Comparison of ENCODE assay signal across 8 mouse cellular contexts in genomic region chr5:72203734-72204073, GRCm38 (mm10). TPM values are rescaled to one million over a fixed set of nuclear protein-coding genes. Genes with fewer than 3 reads are reported as not detected.
DNase-seq lines count a peak whose midpoint lies in the region; ATAC-seq lines count a peak whose summit lies in the region.

No protein-coding gene starts in this region.

- H3K4me2 ChIP-seq in kidney, embryonic 15.5 days = peak overlapping the region; percentile 76
- peak overlapping the region; percentile 71 for H3K4me2 ChIP-seq in embryonic facial prominence, embryonic 11.5 days (ENCODE audit: low read depth, low read length)
- H3K4me2 ChIP-seq in hindbrain, embryonic 16.5 days (ENCODE audit: low read length) = peak overlapping the region; percentile 96
- peak overlapping the region; percentile 74 for H3K4me2 ChIP-seq in midbrain, embryonic 16.5 days (ENCODE audit: low read length)

- no peaks in the 10 kb centered on the region for H3K27me3 ChIP-seq in kidney, embryonic 15.5 days
- H3K27me3 ChIP-seq in embryonic facial prominence, embryonic 11.5 days (ENCODE audit: control insufficient read depth, insufficient read depth, low read length) = no peaks in the 10 kb centered on the region
- H3K27me3 ChIP-seq in hindbrain, embryonic 16.5 days (replicated peaks; ENCODE audit: control insufficient read depth, insufficient read depth, low read length) = no peaks in the 10 kb centered on the region
- H3K27me3 ChIP-seq in midbrain, embryonic 16.5 days (ENCODE audit: control insufficient read depth, insufficient read depth, low read depth, low read length) = no peaks in the 10 kb centered on the region

- 7% methylated on average over 10 of the region's 10 CpGs for WGBS in kidney, embryonic 15.5 days
- WGBS in embryonic facial prominence, embryonic 11.5 days = 8% methylated on average over 10 of the region's 10 CpGs
- WGBS in hindbrain, embryonic 16.5 days = 10% methylated on average over 10 of the region's 10 CpGs
- 12% methylated on average over 10 of the region's 10 CpGs for WGBS in midbrain, embryonic 16.5 days

- H3K9ac ChIP-seq in kidney, embryonic 15.5 days = peak overlapping the region; percentile 49
- peak overlapping the region; percentile 61 for H3K9ac ChIP-seq in embryonic facial prominence, embryonic 11.5 days (replicated peaks; ENCODE audit: low read length)
- H3K9ac ChIP-seq in hindbrain, embryonic 16.5 days (ENCODE audit: low read depth, low read length) = peak overlapping the region; percentile 75
- H3K9ac ChIP-seq in midbrain, embryonic 16.5 days (ENCODE audit: low read depth, low read length) = peak overlapping the region; percentile 70; the same call in 1 of the 2 replicates

- H3K4me3 ChIP-seq in kidney, embryonic 15.5 days (replicated peaks) = peak overlapping the region; percentile 69
- peak overlapping the region; percentile 44 for H3K4me3 ChIP-seq in embryonic facial prominence, embryonic 11.5 days (ENCODE audit: low read depth, low read length)
- peak overlapping the region; percentile 75 for H3K4me3 ChIP-seq in hindbrain, embryonic 16.5 days (ENCODE audit: low read length)
- H3K4me3 ChIP-seq in midbrain, embryonic 16.5 days (ENCODE audit: low read depth, low read length) = peak overlapping the region; percentile 61

- H3K36me3 ChIP-seq in kidney, embryonic 15.5 days = no peaks in the 10 kb centered on the region
- no peaks in the 10 kb centered on the region for H3K36me3 ChIP-seq in embryonic facial prominence, embryonic 11.5 days (replicated peaks; ENCODE audit: control insufficient read depth, insufficient read depth, low read depth, low read length)
- H3K36me3 ChIP-seq in hindbrain, embryonic 16.5 days (ENCODE audit: control insufficient read depth, insufficient read depth, low read length) = no peaks in the 10 kb centered on the region
- no peaks in the 10 kb centered on the region for H3K36me3 ChIP-seq in midbrain, embryonic 16.5 days (ENCODE audit: control insufficient read depth, insufficient read depth, low read length)

- peak; percentile 10; the same call in 1 of the 2 replicates for ATAC-seq in kidney, embryonic 15.5 days (replicated peaks; ENCODE audit: low FRiP score)
- no peak for ATAC-seq in embryonic facial prominence, embryonic 11.5 days (replicated peaks; ENCODE audit: insufficient number of reproducible peaks, low FRiP score, low TSS enrichment, low read depth)
- ATAC-seq in hindbrain, embryonic 16.5 days = peak; percentile 19; the same call in 1 of the 2 replicates
- ATAC-seq in midbrain, embryonic 16.5 days = peak; percentile 47; the same call in 1 of the 2 replicates

- peak overlapping the region; percentile 84 for H3K27ac ChIP-seq in kidney, embryonic 15.5 days
- H3K27ac ChIP-seq in embryonic facial prominence, embryonic 11.5 days (replicated peaks; ENCODE audit: low read depth, low read length) = no peak overlapping the region
- no peak overlapping the region; the same call in none of the 2 replicates for H3K27ac ChIP-seq in hindbrain, embryonic 16.5 days (ENCODE audit: low read depth, low read length)
- H3K27ac ChIP-seq in midbrain, embryonic 16.5 days (ENCODE audit: low read length) = peak overlapping the region; percentile 25; the same call in 1 of the 2 replicates

- no peaks in the 10 kb centered on the region for H3K9me3 ChIP-seq in kidney, embryonic 15.5 days (replicated peaks)
- H3K9me3 ChIP-seq in embryonic facial prominence, embryonic 11.5 days (replicated peaks; ENCODE audit: control insufficient read depth, low read length) = no peaks in the 10 kb centered on the region
- no peaks in the 10 kb centered on the region for H3K9me3 ChIP-seq in hindbrain, embryonic 16.5 days (ENCODE audit: control insufficient read depth, low read length)
- H3K9me3 ChIP-seq in midbrain, embryonic 16.5 days (replicated peaks; ENCODE audit: control insufficient read depth, low read length, poor library complexity, severe bottlenecking) = no peaks in the 10 kb centered on the region

- DNase-seq in kidney, postnatal 36 days = no peak
- peak; percentile 44 for DNase-seq in embryonic facial prominence, embryonic 11.5 days (ENCODE audit: low spot score)
- no peak for DNase-seq in urinary bladder, adult 18-20 months (ENCODE audit: low spot score in 2 of 2)
- no peak for DNase-seq in right cerebral cortex, postnatal 36 days (ENCODE audit: low spot score in 2 of 2)
- no peak for DNase-seq in adrenal gland, postnatal 4 days (ENCODE audit: low spot score in 2 of 2)

- peaks cover 11% of the 10 kb centered on the region for H3K4me1 ChIP-seq in kidney, embryonic 15.5 days
- no peaks in the 10 kb centered on the region for H3K4me1 ChIP-seq in embryonic facial prominence, embryonic 11.5 days (ENCODE audit: control insufficient read depth, insufficient read depth, low read length)
- H3K4me1 ChIP-seq in hindbrain, embryonic 16.5 days (ENCODE audit: control insufficient read depth, insufficient read depth, low read depth, low read length) = peaks cover 3% of the 10 kb centered on the region
- H3K4me1 ChIP-seq in midbrain, embryonic 16.5 days (ENCODE audit: control insufficient read depth, insufficient read depth, low read length) = peaks cover 7% of the 10 kb centered on the region

RNA-seq across cellular contexts. Expression of gene Commd8, which starts 35.7 kb away (rescaled TPM):
- 136 and 166 TPM in 2 replicates for polyA plus RNA-seq in kidney, embryonic 15.5 days (2015; fragmentation: Nextera tagmentation; extraction: Ambion mirVana)
- polyA plus RNA-seq in embryonic facial prominence, embryonic 11.5 days (2014; fragmentation: Nextera tagmentation; extraction: Ambion mirVana) = 205 and 218 TPM in 2 replicates
- 140 and 161 TPM in 2 replicates for polyA plus RNA-seq in hindbrain, embryonic 16.5 days (2015; fragmentation: Nextera tagmentation; extraction: Ambion mirVana)
- polyA plus RNA-seq in midbrain, embryonic 16.5 days (2015; fragmentation: Nextera tagmentation; extraction: Ambion mirVana) = 155 and 163 TPM in 2 replicates
- 10 to 100 TPM; 87.8 to 90.7 TPM for total RNA-seq in adrenal gland, postnatal 4 days (2021)

Comparison
In these comparisons a context has a peak if more than half of its experiments do, and no peak if none do; other contexts are left out.
1. H3K27ac ChIP-seq: peak in kidney, embryonic 15.5 days (single experiment) and midbrain, embryonic 16.5 days (single experiment); none in embryonic facial prominence, embryonic 11.5 days (single experiment) and hindbrain, embryonic 16.5 days (single experiment).
2. Peak in every context shown above with its lines, with median percentiles within 50 percentile points of each other: H3K4me2 ChIP-seq, H3K4me3 ChIP-seq and H3K9ac ChIP-seq.